Mouse (Mus musculus): ENCODE results near the gene Cd300a.

DNA sequence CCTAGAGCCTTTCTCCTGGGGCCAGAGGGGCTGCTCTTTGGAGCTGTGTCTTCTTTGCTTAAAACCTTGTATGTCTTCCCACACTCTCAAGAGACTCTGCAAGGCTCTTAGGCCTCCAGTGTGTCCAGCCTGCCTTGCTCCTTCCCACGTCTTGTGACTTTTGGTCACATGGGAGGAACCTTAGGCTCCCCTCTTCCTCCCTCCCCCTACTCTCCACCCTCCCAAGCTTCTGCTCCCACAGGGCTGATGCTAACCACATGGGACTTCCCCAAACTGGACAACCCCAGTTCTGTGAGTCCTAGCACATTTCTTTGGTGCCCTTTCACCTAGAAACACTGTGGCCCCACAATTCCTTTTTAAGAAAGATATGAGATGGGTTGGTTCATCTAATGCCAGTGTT lies 8.2 kb downstream of the Cd300a start:
- TF ChIP-seq GATA1 (IDR thresholded peaks at IDR 0.05; ENCODE audit: low read length) (no peak), TAL1 (IDR thresholded peaks at IDR 0.05; ENCODE audit: low read length) (no peak)

Measured in erythroblast, embryonic 14.5 days (primary cell).